Mouse (Mus musculus) liver, adult 2 months (tissue): ENCODE measurements around the gene Kazn.

ENCODE experiments used
- CTCF ChIP-seq: fragments of 200-500 bp; IDR thresholded peaks from 2 replicates; pipeline ENCODE4 v1.5.1; 2011; ENCODE audit warnings: low read depth, low read length, control low read depth
- POLR2A ChIP-seq: fragments of 200-500 bp; IDR thresholded peaks from 2 replicates; pipeline ENCODE4 v1.6.1; 2011; ENCODE audit warnings: low read length, control low read depth; ENCODE audit not compliant: insufficient read depth; ENCODE audit errors: extremely low read depth

- TF ChIP-seq CTCF: no peak
- TF ChIP-seq POLR2A: no peak
These were observed 49.2 kb downstream of the Kazn start for GRCm38 (mm10) chr4:142189960-142190359.
